Mouse (Mus musculus) myocyte (in vitro differentiated cells): ENCODE measurements around the gene Pah. TPM values are rescaled to one million over a fixed set of nuclear protein-coding genes. Genes with fewer than 3 reads are reported as not detected.

ENCODE experiments used
- H3K27me3 ChIP-seq: one replicate; pipeline ENCODE4 v1.6.1; 2011; ENCODE audit not compliant: control insufficient read depth, insufficient read depth, insufficient read length
- H3K36me3 ChIP-seq: one replicate; pipeline ENCODE4 v1.6.1; 2011; ENCODE audit not compliant: control insufficient read depth, insufficient read depth
- H3K4me2 ChIP-seq: one replicate; pipeline ENCODE4 v1.6.1; 2011; ENCODE audit warnings: low read depth, control low read depth
- H3K4me3 ChIP-seq: one replicate; pipeline ENCODE4 v1.5.1; 2011; ENCODE audit warnings: mild to moderate bottlenecking, control low read depth, moderate library complexity
- H3K79me2 ChIP-seq: one replicate; pipeline ENCODE4 v1.6.1; 2011; ENCODE audit not compliant: control insufficient read depth, insufficient read depth
- H3ac ChIP-seq: one replicate; pipeline ENCODE4 v1.6.1; 2011; ENCODE audit not compliant: control insufficient read depth, insufficient read length
- CEBPB ChIP-seq: IDR thresholded peaks from 2 replicates; pipeline ENCODE4 v1.6.1; 2011; ENCODE audit warnings: mild to moderate bottlenecking, moderate library complexity; ENCODE audit not compliant: poor library complexity, insufficient read depth, severe bottlenecking
- E2F4 ChIP-seq: IDR thresholded peaks from one replicate; pipeline ENCODE4 v1.6.1; 2011; ENCODE audit warnings: mild to moderate bottlenecking, control low read depth, moderate library complexity; ENCODE audit not compliant: insufficient read depth
- MAX ChIP-seq: IDR thresholded peaks from one replicate; pipeline ENCODE4 v1.6.1; 2011; ENCODE audit warnings: low read depth, mild to moderate bottlenecking, control low read depth
- MYOD1 ChIP-seq, 3 experiments: IDR thresholded peaks; one replicate each; pipeline ENCODE4 v1.6.1; 2011; ENCODE audit warnings: control low read depth in 2 of 3, low read depth in 2 of 3, mild to moderate bottlenecking in 2 of 3, moderate library complexity in 1 of 3; ENCODE audit not compliant: insufficient read length in 2 of 3, control insufficient read depth in 1 of 3
- MYOG ChIP-seq, 3 experiments: IDR thresholded peaks; one replicate each; pipeline ENCODE4 v1.6.1; 2011; ENCODE audit warnings: control low read depth in 2 of 3, low read depth in 2 of 3, mild to moderate bottlenecking in 2 of 3; ENCODE audit not compliant: insufficient read length in 2 of 3, control insufficient read depth in 1 of 3, insufficient read depth in 1 of 3
- POLR2A ChIP-seq: IDR thresholded peaks from one replicate; pipeline ENCODE4 v1.6.1; 2011; ENCODE audit warnings: low read depth, mild to moderate bottlenecking, control low read depth, moderate library complexity; ENCODE audit not compliant: insufficient read length
- POLR2AphosphoS2 ChIP-seq: IDR thresholded peaks from one replicate; pipeline ENCODE4 v1.6.1; 2011; ENCODE audit warnings: low read depth, control low read depth; ENCODE audit not compliant: insufficient read length
- REST ChIP-seq: IDR thresholded peaks from one replicate; pipeline ENCODE4 v1.6.1; 2011; ENCODE audit warnings: mild to moderate bottlenecking, control low read depth, moderate library complexity; ENCODE audit not compliant: insufficient read depth, insufficient read length
- SRF ChIP-seq: IDR thresholded peaks from one replicate; pipeline ENCODE4 v1.6.1; 2011; ENCODE audit warnings: low read depth; ENCODE audit not compliant: control insufficient read depth, insufficient read length
- TCF12 ChIP-seq: IDR thresholded peaks from one replicate; pipeline ENCODE4 v1.6.1; 2011; ENCODE audit warnings: mild to moderate bottlenecking, control low read depth; ENCODE audit not compliant: poor library complexity, insufficient read depth, severe bottlenecking
- TCF3 ChIP-seq: IDR thresholded peaks from one replicate; pipeline ENCODE4 v1.6.1; 2011; ENCODE audit warnings: low read depth, control low read depth; ENCODE audit not compliant: insufficient read length
- USF1 ChIP-seq: IDR thresholded peaks from one replicate; pipeline ENCODE4 v1.6.1; 2011; ENCODE audit warnings: low read depth, mild to moderate bottlenecking, control low read depth, moderate library complexity
- polyA plus RNA-seq: library from polyadenylated mRNA; unstranded; fragments of >200 nt; fragmentation: generic; extraction: Trizol; gene quantifications from one replicate; pipeline ENCODE4 v1.2.1, GENCODE M21; 2012; ENCODE audit warnings: missing spikeins

The Pah gene
- not detected for polyA plus RNA-seq

DNA sequence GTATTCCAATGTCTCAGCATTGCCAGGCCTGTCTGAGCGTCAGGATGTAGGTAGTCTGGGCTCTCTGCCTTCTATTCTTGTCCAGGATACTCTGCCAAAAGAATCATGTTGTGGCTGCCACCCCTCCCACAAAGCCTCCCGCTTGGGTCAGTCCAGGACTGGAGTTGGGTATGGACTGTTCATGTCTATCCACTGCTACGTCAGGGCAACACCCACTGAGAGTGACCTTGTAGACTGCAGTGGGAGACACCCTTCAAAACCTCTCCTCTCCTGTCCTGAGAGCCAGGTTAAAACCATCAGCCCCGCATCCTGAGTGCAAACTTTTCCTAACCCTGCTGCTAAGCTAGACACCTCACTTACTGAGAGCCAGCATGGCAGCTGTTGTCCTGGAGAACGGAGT lies at the start of gene Pah:
TSS of gene Pah (plus strand) at position 150 of the 400 bp plus-strand sequence.
- Histone ChIP-seq H3K36me3 (no peaks in the 10 kb centered on the region), H3K4me3 (no peak within 1 kb of the TSS), H3K27me3 (no peaks in the 10 kb centered on the region), H3K79me2 (no peaks in the 10 kb centered on the region), H3ac (no peak within 1 kb of the TSS), H3K4me2 (no peak within 1 kb of the TSS)
- TF ChIP-seq E2F4: no peak
- TF ChIP-seq REST: no peak
- no peak for TF ChIP-seq POLR2A
- TF ChIP-seq POLR2AphosphoS2: no peak
- no peak for TF ChIP-seq USF1
- no peak for TF ChIP-seq TCF3
- no peak for TF ChIP-seq MYOD1 (IDR thresholded peaks at IDR 0.05; ENCODE audit: control insufficient read depth in 1 of 3, insufficient read length in 2 of 3, low read depth in 2 of 3)
- TF ChIP-seq MAX: no peak
- TF ChIP-seq CEBPB: no peak
- TF ChIP-seq MYOG (IDR thresholded peaks at IDR 0.05; ENCODE audit: control insufficient read depth in 1 of 3, insufficient read depth in 1 of 3, insufficient read length in 2 of 3, low read depth in 2 of 3): no peak
- no peak for TF ChIP-seq SRF

DNA sequence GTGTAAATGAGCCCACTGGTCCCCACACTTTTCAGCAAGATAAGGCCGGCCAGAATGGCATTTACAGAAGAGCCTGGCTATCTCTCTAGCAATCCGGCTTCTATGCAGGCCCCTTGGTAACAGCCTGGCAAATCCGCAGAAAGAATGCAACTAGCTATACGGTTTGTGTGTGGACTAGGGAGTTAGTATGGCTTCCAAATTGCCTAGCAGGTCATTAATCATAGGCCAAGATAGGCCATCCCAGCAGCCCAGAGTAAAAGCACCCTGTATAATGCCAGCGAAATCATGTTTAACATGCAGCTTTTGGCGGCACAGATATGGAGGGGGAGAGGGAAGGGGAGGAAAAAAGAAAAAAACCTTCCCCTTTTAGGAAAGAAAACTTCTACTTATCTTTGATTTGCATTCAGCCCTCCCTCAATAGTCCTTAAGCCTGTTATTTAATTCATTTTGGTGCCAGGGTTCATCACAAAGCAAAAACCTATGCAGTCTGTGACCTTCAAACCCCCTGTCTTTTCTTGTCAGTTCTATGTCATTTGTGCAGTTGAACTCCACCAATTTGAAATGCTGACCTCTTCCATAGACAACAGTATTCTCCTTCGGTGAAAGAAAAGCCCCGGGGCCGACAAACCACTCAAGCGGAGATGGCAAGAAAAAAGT lies 48.0 kb upstream of the Pah start:
- TF ChIP-seq TCF12 (no peak), POLR2A (no peak), USF1 (no peak), MYOG (IDR thresholded peaks at IDR 0.05; ENCODE audit: control insufficient read depth in 1 of 3, insufficient read depth in 1 of 3, insufficient read length in 2 of 3, low read depth in 2 of 3) (no peak), E2F4 (no peak)
- no peaks in the 10 kb centered on the region for H3K36me3 ChIP-seq
- H3K4me3 ChIP-seq: no peak overlapping the region
- no peaks in the 10 kb centered on the region for H3K27me3 ChIP-seq
- no peaks in the 10 kb centered on the region for H3K79me2 ChIP-seq
- H3K4me2 ChIP-seq: no peak overlapping the region
- H3ac ChIP-seq: no peak overlapping the region

DNA sequence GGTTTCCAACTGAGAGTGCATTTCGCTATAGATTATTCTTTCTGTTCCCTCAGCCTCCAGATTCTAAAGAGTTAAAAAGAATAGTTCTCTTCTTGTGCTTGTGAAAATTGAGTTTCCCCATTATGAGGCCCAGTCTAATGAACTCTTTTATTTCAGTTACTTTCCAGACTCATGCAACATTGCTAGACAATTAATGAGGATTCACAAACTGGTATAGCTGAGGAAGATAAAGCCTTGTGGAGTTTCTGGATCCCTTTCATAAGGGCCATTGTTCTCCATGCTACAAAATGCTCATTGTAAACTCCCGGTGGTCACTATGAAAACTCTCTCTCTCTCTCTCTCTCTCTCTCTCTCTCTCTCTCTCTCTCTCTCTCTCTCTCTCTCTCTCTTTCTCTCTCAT lies 46.6 kb upstream of the Pah start:
- TF ChIP-seq REST (no peak), TCF12 (no peak), E2F4 (no peak), POLR2AphosphoS2 (no peak), USF1 (no peak), POLR2A (no peak), MAX (no peak), CEBPB (no peak), SRF (no peak)
- Histone ChIP-seq H3ac (no peak overlapping the region), H3K4me2 (no peak overlapping the region), H3K4me3 (no peak overlapping the region), H3K27me3 (no peaks in the 10 kb centered on the region), H3K79me2 (no peaks in the 10 kb centered on the region), H3K36me3 (no peaks in the 10 kb centered on the region)

DNA sequence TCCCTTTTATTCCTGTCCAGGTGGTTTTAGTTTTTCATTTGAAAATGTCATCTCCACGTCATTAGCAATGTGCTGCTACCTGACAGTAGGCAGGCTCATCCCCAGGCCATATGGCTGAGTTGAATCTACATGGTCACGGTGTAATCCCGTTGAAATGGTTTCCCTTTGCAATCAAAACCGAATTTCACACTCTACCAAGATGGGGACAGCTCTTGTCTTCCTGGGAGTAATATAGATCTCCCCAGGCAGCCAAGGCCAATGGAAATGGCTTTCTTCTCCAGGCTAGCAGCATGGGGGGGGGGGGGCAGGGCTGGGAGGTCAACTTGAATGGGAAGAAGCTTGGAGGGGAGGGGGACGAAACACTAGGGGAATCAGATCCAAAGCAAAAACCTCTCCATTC lies 43.7 kb upstream of the Pah start:
- no peak overlapping the region for H3K4me2 ChIP-seq
- H3ac ChIP-seq: no peak overlapping the region
- no peak for TF ChIP-seq MYOD1 (IDR thresholded peaks at IDR 0.05; ENCODE audit: control insufficient read depth in 1 of 3, insufficient read length in 2 of 3, low read depth in 2 of 3)
- no peak for TF ChIP-seq POLR2A
- no peak for TF ChIP-seq CEBPB
- TF ChIP-seq MAX: no peak
- TF ChIP-seq MYOG (IDR thresholded peaks at IDR 0.05; ENCODE audit: control insufficient read depth in 1 of 3, insufficient read depth in 1 of 3, insufficient read length in 2 of 3, low read depth in 2 of 3): no peak
- TF ChIP-seq SRF: no peak
- TF ChIP-seq USF1: no peak
- TF ChIP-seq TCF3: no peak
- no peak for TF ChIP-seq TCF12
- TF ChIP-seq POLR2AphosphoS2: no peak
- TF ChIP-seq REST: no peak
- no peak for TF ChIP-seq E2F4
- no peaks in the 10 kb centered on the region for H3K79me2 ChIP-seq
- H3K27me3 ChIP-seq: no peaks in the 10 kb centered on the region
- H3K4me3 ChIP-seq: no peak overlapping the region
- no peaks in the 10 kb centered on the region for H3K36me3 ChIP-seq
